Mouse (Mus musculus): ENCODE measurements around the gene Ano7.
"Not testable (repeated sequence)": the region's sequence is repeated elsewhere in the genome, so short reads cannot be mapped to it uniquely, and the experiment has no call there.

Ano7 gene

GRCm38 (mm10) chr1:93445822-93446162, 72.1 kb downstream of the Ano7 start:
- no peak for DNase-seq (ENCODE audit: low spot score in 2 of 2)

DNA sequence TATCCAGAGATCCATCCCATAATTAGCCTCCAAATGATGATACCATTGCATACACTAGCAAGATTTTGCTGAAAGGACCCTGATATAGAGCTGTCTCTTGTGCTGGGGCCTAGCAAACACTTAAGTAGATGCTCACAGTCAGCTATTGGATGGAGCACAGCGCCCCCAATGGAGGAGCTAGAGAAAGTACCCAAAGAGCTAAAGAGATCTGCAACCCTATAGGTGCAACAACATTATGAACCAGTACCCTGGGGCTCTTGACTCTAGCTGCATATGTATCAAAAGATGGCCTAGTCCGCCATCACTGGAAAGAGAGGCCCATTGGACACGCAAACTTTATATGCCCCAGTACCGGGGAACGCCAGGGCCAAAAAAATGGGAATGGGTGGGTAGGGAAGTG, 76.4 kb downstream of the Ano7 start:
- DNase-seq (ENCODE audit: low spot score in 2 of 2) = not testable (repeated sequence)

DNA sequence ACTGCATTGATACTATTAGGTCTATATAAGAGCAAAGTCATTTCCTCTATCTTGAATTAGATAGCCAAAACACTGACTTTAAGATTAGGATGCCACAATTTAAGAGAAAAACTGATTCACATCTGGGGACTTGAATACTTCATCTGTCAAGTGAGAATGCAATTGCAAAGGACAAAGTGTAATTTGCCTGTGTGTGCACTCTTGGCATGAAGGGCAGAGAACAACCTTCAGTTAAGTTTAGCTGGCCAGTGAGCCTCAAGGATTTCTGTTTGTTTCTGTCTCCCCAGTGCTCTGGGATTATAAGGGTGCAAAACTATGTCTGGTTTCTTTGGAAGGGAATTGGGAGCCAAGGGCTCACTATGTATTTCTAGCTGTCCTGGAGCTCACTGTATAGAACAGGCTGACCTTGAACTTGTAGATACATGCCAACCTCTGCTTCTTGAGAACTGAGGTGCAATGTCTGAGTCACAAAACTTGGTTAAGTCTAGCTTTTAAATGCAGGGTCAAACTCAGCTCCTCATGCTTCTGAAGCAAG, 80.1 kb downstream of the Ano7 start:
- DNase-seq (ENCODE audit: low spot score in 2 of 2) = no peak

All from spleen, postnatal 14 days (tissue).